Mouse (Mus musculus) CH12.LX (cell line): ENCODE data around the gene Pms2.

Source experiments
- E2F4 ChIP-seq: IDR thresholded peaks from 2 replicates; pipeline ENCODE4 v1.6.1; 2011; ENCODE audit warnings: low read depth, low read length, improper control_type of control experiment; ENCODE audit not compliant: insufficient replicate concordance
- GABPA ChIP-seq: IDR thresholded peaks from 2 replicates; pipeline ENCODE4 v1.6.1; 2012; ENCODE audit warnings: low read depth, low read length, improper control_type of control experiment, inconsistent platforms; ENCODE audit not compliant: insufficient replicate concordance
- RCOR1 ChIP-seq: conservative IDR thresholded peaks from 2 replicates; pipeline ENCODE4 v1.6.1; 2012; ENCODE audit warnings: low read depth, mild to moderate bottlenecking, inconsistent platforms, low read length, improper control_type of control experiment
- UBTF ChIP-seq: IDR thresholded peaks from 2 replicates; pipeline ENCODE4 v1.6.1; 2012; ENCODE audit warnings: low read depth, mild to moderate bottlenecking, inconsistent platforms, low read length, improper control_type of control experiment, moderate library complexity

DNA sequence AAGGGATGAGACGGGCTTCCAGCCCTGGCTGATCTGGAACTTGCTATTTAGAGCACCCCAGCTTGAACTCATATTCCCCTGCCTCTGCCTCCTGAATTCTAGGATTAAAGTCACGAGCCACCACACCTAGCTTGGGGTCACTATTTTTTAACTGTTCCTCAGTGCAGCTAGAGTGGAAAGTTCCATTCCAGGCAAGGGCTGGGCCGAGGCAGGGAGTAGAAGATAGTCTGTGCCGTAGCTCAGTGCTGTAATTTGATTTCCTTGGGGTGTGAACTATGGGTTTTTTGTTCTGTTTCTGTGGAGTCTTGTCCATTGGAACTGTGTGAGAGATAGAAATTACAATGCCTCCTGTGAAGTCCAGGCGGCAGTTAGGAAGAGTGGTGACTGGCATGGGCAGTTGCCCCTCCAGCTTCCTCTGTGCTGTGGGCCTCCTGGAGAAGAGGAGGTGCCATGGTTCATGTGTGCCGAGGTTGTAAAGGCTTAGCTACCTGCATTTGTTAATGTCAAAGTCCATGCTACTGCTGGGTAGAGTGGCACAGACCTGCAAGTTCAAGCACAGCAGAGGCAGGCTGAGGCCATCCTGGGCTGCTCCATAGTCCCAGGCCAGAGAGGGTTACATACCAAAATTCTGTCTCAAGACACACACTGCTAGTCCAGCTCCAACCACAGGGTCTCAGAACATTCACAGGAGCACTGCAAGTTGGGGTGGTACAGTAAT, 22.3 kb downstream of the Pms2 start:
- TF ChIP-seq RCOR1: no peak
- no peak for TF ChIP-seq E2F4
- TF ChIP-seq UBTF: no peak
- no peak for TF ChIP-seq GABPA
